ENCODE assay signal across 9 mouse cellular contexts in genomic region chr1:162037968-162038421, GRCm38 (mm10). TPM values are rescaled to one million over a fixed set of nuclear protein-coding genes. Genes with fewer than 3 reads are reported as not detected.
A peak's percentile ranks its signal among the peaks of the same experiment; 100 is the strongest.
DNase-seq lines count a peak whose midpoint lies in the region; ATAC-seq and TF ChIP-seq lines count a peak whose summit lies in the region.
"Had no signal": no experiment of that assay in that cellular context is flagged by ENCODE, and none has a peak within 500 bp of the region (broad histone marks: within the 10 kb centered on the region; RNA-seq: fewer than 3 reads in every experiment).

No protein-coding gene starts in this region.

- intact Hi-C loops in gastrocnemius, adult 2 months (cut with DNase I) = no loop called here

- H3K9me3 ChIP-seq in hindbrain, embryonic 12.5 days (replicated peaks) = no peaks in the 10 kb centered on the region
- no peaks in the 10 kb centered on the region for H3K9me3 ChIP-seq in stomach, embryonic 16.5 days (replicated peaks; ENCODE audit: control insufficient read depth, low read length)

- no peak overlapping the region for H3K9ac ChIP-seq in hindbrain, embryonic 12.5 days
- H3K9ac ChIP-seq in stomach, embryonic 16.5 days (ENCODE audit: low read length) = no peak overlapping the region

- H3K4me3 ChIP-seq in gastrocnemius, adult 2 months = peak overlapping the region; percentile 5; the same call in 1 of the 2 replicates
- H3K4me3 ChIP-seq in hindbrain, embryonic 12.5 days = no peak overlapping the region
- H3K4me3 ChIP-seq in stomach, embryonic 16.5 days (replicated peaks; ENCODE audit: low read length) = no peak overlapping the region
- no peak overlapping the region for H3K4me3 ChIP-seq in thymus, adult 2 months (ENCODE audit: control insufficient read depth, insufficient read depth, low read length)

- H3K27me3 ChIP-seq in hindbrain, embryonic 12.5 days = no peaks in the 10 kb centered on the region
- no peaks in the 10 kb centered on the region for H3K27me3 ChIP-seq in stomach, embryonic 16.5 days (ENCODE audit: control insufficient read depth, insufficient read depth, low read length)
- H3K27me3 ChIP-seq in thymus, adult 2 months (ENCODE audit: control insufficient read depth, insufficient read depth, low read length) = no peaks in the 10 kb centered on the region

- peaks cover 22% of the 10 kb centered on the region for H3K4me1 ChIP-seq in hindbrain, embryonic 12.5 days
- H3K4me1 ChIP-seq in stomach, embryonic 16.5 days (ENCODE audit: control insufficient read depth, insufficient read depth, low read length) = peaks cover 19% of the 10 kb centered on the region
- H3K4me1 ChIP-seq in thymus, adult 2 months (replicated peaks; ENCODE audit: control insufficient read depth, insufficient read depth, low read length) = no peaks in the 10 kb centered on the region

- peak overlapping the region; percentile 71 for H3K27ac ChIP-seq in gastrocnemius, adult 2 months
- H3K27ac ChIP-seq in hindbrain, embryonic 12.5 days = peak overlapping the region; percentile 79
- H3K27ac ChIP-seq in stomach, embryonic 16.5 days (ENCODE audit: low read length) = peak overlapping the region; percentile 79
- H3K27ac ChIP-seq in thymus, adult 2 months (ENCODE audit: control insufficient read depth, insufficient read depth, low read length) = no peak overlapping the region

- no peak for TF ChIP-seq POLR2A in thymus, adult 2 months (IDR thresholded peaks at IDR 0.05; ENCODE audit: control insufficient read depth, extremely low read depth, insufficient read depth, low read length, poor library complexity)

- peak; percentile 33 for DNase-seq in adrenal gland, adult 8-10 months
- peak; percentile 70 for DNase-seq in gastrocnemius, adult 2 months
- peak; percentile 30 to 35 for DNase-seq in layer of hippocampus, postnatal 36 days
- no peak for DNase-seq in thymus, adult 2 months

- no peak for TF ChIP-seq CTCF in gastrocnemius, adult 2 months (IDR thresholded peaks at IDR 0.05)
- TF ChIP-seq CTCF in thymus, adult 2 months (IDR thresholded peaks at IDR 0.05; ENCODE audit: borderline replicate concordance, control insufficient read depth, extremely low read depth, insufficient read depth, low read length, poor library complexity) = no peak

- H3K4me2 ChIP-seq in hindbrain, embryonic 12.5 days (replicated peaks) = no peak overlapping the region
- H3K4me2 ChIP-seq in stomach, embryonic 16.5 days (ENCODE audit: low read depth, low read length) = peak overlapping the region; percentile 15; the same call in 1 of the 2 replicates

- 36% methylated on average over 10 of the region's 10 CpGs for WGBS in hindbrain, embryonic 12.5 days
- WGBS in stomach, embryonic 16.5 days = 53% methylated on average over 10 of the region's 10 CpGs
- 88% methylated on average over 10 of the region's 10 CpGs for WGBS in thymus, adult 2 months

- peak; percentile 43; the same call in 1 of the 2 replicates for ATAC-seq in common myeloid progenitor, adult 5-6 weeks (replicated peaks; ENCODE audit: low read depth, poor library complexity, severe bottlenecking)
- peak; percentile 72 for ATAC-seq in hindbrain, embryonic 12.5 days (ENCODE audit: low FRiP score)
- peak; percentile 74 for ATAC-seq in megakaryocyte, adult 5-6 weeks (ENCODE audit: poor library complexity, severe bottlenecking)
- peak; percentile 57; the same call in 1 of the 2 replicates for ATAC-seq in stomach, embryonic 16.5 days (ENCODE audit: insufficient read depth, low FRiP score)

- H3K36me3 ChIP-seq in hindbrain, embryonic 12.5 days = no peaks in the 10 kb centered on the region
- no peaks in the 10 kb centered on the region for H3K36me3 ChIP-seq in stomach, embryonic 16.5 days (ENCODE audit: control insufficient read depth, insufficient read depth, low read length)
- H3K36me3 ChIP-seq in thymus, adult 2 months (ENCODE audit: control insufficient read depth, insufficient read depth, low read length) = no peaks in the 10 kb centered on the region

RNA-seq across cellular contexts. Expression of gene 4930558K02Rik, which starts 58.6 kb away (rescaled TPM):
- not detected for total RNA-seq in adrenal gland, adult 8-10 months (2022)
- not detected in 2 replicates for total RNA-seq in common myeloid progenitor, adult 5-6 weeks (2017)
- not detected for total RNA-seq in gastrocnemius, adult 2 months (2021)
- polyA plus RNA-seq in hindbrain, embryonic 12.5 days (2016; fragmentation: Nextera tagmentation; extraction: Ambion mirVana) = not detected in 2 replicates
- not detected for total RNA-seq in layer of hippocampus, postnatal 36 days (2021)
- not detected in 2 replicates for total RNA-seq in megakaryocyte, adult 5-6 weeks (2015)
- not detected in 2 replicates for total RNA-seq in megakaryocyte, adult 5-6 weeks (2017)
- polyA plus RNA-seq in stomach, embryonic 16.5 days (2015; fragmentation: Nextera tagmentation; extraction: Ambion mirVana) = not detected in 2 replicates
- polyA plus RNA-seq in thymus, adult 2 months (2012; rRNA removed) = not detected in 2 replicates
- total RNA-seq: left cerebral cortex, postnatal 14 days had no signal
